Mouse (Mus musculus) liver, adult 10 weeks (tissue): ENCODE measurements around the gene Catspere2. TPM values are rescaled to one million over a fixed set of nuclear protein-coding genes. Genes with fewer than 3 reads are reported as not detected.

Source experiments
- polyA plus RNA-seq: library from polyadenylated mRNA; stranded (reverse); fragments of 350-450 nt; fragmentation: Illumina TruSeq; extraction: RNeasy Lipid Tissue Mini Kit (QIAGEN cat#74804); gene quantifications from one replicate; pipeline ENCODE4 v1.2.3, GENCODE M21; 2014; ENCODE audit warnings: low read depth, low replicate concordance

Gene Catspere2
- not detected for polyA plus RNA-seq

DNA sequence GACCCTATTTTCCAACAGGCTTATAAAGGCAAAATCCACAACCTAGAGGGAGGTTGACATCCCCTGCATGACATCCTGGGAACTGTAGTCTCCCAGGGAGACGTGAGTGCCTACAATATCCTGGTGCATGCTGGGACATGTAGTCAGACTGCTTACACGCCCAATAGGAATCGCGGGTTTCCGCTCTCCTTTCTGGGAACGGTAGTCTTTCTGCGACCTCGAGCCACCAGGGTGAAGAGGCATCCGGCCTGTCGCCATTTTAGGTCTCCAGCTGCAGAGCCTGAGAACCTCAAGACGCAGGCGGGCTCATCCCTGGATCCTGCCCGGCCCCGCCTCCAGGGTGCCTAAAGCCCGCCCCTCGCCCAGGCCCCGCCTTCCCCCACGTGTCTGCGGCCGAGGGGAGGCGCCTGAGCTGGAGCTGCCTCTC, at the start of gene Catspere2:
Gene Catspere2 (plus strand): TSS at position 400 of the 427 bp plus-strand sequence.

GRCm38 (mm10) chr1:178187216-178187791, 204.1 kb downstream of the Catspere2 start, which contains the start of gene Desi2:
Gene Desi2, plus strand, starts transcription at chr1:178187417.

Other genes with a start within 250 kb of the Catspere2 start
- gene Adss, start 186.9 kb upstream of the Catspere2 start, polyA plus RNA-seq = 94.8 TPM
- 26.9 TPM for gene Desi2, start 204.0 kb downstream of the Catspere2 start, polyA plus RNA-seq